Mouse (Mus musculus): ENCODE measurements at regions not wholly inside any gene's neighbourhood (a gene's known extent, or its start where the extent isn't known, plus 50 kb on each side); places are given as distances from the start of the nearest gene placed in this dataset.

DNA sequence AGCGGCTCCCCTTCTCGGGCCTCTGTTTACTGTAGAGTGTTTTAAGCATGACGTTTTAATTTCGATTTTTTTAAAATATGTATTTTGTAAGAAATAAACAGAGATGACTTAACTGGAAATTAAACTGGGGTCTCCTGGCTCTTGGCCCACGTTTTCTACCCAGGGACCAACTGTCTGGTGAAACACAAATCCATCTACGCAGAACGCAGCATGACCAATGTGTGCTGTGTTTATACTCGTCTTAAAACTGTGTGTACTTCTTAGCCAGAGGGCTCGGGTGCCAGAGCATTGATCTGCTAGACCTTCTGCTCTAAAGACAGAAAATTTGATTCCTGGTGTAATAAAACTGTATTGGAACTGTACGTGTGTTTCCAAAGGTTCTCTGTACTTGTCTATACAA, 172.8 kb upstream of the 2610301B20Rik start:
- Histone ChIP-seq H3K4me2 (ENCODE audit: low read length) (no peak overlapping the region), H3K4me3 (ENCODE audit: control insufficient read depth in 1 of 2, insufficient read depth in 1 of 2, low read depth in 1 of 2, low read length in 2 of 2) (no peak overlapping the region), H3K9ac (ENCODE audit: low read length) (no peak overlapping the region), H3K36me3 (ENCODE audit: control insufficient read depth, insufficient read depth, low read length) (no peaks in the 10 kb centered on the region), H3K27me3 (ENCODE audit: control insufficient read depth, insufficient read depth, low read length) (no peaks in the 10 kb centered on the region), H3K9me3 (ENCODE audit: control insufficient read depth, low read length) (no peaks in the 10 kb centered on the region), H3K27ac (replicated peaks in 1 of 2; ENCODE audit: control insufficient read depth in 1 of 2, insufficient read depth in 1 of 2, low read depth in 2 of 2, low read length in 2 of 2) (no peak overlapping the region), H3K4me1 (ENCODE audit: control insufficient read depth in 2 of 2, insufficient read depth in 2 of 2, low read length in 2 of 2) (peaks cover 16 to 32% of the 10 kb centered on the region in 2 experiments)
- no peak for ATAC-seq (ENCODE audit: insufficient number of reproducible peaks, insufficient read depth, low FRiP score, low read depth)
- 84% methylated on average over 10 of the region's 10 CpGs for WGBS

DNA sequence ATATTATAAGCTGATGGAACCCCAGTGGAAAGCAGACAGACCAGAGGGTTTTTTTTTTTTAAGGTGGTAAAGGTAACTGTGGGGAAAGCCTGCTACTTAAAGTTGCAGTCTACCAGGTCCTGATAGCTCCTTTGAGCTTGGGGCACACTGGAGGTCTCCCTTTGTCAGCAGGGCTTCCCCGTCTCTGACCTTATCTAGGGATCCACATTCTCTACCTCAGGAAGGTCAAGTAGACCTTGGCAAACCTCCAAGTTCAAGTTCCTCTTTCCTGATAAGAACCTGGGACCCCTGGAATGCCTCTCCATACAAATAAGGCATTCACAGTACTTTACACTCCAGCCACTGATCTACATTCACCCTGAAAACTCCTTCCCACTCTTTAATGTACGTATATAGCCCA, 171.1 kb upstream of the 2610301B20Rik start:
- 9% methylated on average over 2 of the region's 2 CpGs for WGBS

DNA sequence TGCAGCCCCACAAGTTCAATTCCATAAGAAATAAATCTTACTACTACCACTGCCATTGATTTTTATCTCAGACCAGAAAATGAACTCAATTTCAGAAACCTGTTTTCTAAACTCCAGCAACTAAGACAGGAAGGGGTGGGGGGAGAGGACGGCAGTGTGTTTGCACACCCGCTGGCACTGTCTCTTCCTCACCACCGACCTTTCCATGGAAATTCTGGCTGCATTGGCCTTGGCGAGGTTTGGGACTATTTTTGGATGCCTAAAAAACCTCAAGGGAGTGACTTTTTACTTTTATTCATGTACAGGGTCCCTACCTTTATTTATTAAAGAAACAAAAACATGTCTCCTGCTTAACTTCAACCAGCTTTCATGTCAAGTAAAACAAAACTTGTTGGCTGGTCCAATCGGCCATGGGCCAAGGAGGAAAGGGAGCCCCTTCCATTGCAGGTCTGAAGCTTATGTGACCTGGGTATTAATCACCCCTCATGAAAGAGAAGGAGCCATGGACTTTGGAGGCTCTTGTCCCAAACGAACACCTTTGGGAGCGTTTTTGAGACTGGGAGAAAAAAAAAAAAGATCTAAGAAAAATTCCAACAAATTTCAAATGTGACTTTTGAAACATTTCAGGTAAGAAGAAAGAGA, 167.2 kb upstream of the 2610301B20Rik start:
- no peak for ATAC-seq (ENCODE audit: insufficient number of reproducible peaks, insufficient read depth, low FRiP score, low read depth)

More for the DNA sequence above, 171.1 kb upstream of the 2610301B20Rik start:
- Histone ChIP-seq H3K27me3 (ENCODE audit: control insufficient read depth, insufficient read depth, low read length) (no peaks in the 10 kb centered on the region), H3K9ac (ENCODE audit: low read length) (no peak overlapping the region), H3K4me1 (ENCODE audit: control insufficient read depth in 2 of 2, insufficient read depth in 2 of 2, low read length in 2 of 2) (peaks cover 14 to 34% of the 10 kb centered on the region in 2 experiments), H3K4me3 (ENCODE audit: control insufficient read depth in 1 of 2, insufficient read depth in 1 of 2, low read depth in 1 of 2, low read length in 2 of 2) (no peak overlapping the region), H3K4me2 (ENCODE audit: low read length) (no peak overlapping the region), H3K27ac (replicated peaks in 1 of 2; ENCODE audit: control insufficient read depth in 1 of 2, insufficient read depth in 1 of 2, low read depth in 2 of 2, low read length in 2 of 2) (peak overlapping the region in 1 of 2 experiments; percentile 25; a peak in 2 of 4 replicates), H3K9me3 (ENCODE audit: control insufficient read depth, low read length) (no peaks in the 10 kb centered on the region), H3K36me3 (ENCODE audit: control insufficient read depth, insufficient read depth, low read length) (no peaks in the 10 kb centered on the region)
- peak; percentile 62; the same call in 1 of the 2 replicates for ATAC-seq (ENCODE audit: insufficient number of reproducible peaks, insufficient read depth, low FRiP score, low read depth)

DNA sequence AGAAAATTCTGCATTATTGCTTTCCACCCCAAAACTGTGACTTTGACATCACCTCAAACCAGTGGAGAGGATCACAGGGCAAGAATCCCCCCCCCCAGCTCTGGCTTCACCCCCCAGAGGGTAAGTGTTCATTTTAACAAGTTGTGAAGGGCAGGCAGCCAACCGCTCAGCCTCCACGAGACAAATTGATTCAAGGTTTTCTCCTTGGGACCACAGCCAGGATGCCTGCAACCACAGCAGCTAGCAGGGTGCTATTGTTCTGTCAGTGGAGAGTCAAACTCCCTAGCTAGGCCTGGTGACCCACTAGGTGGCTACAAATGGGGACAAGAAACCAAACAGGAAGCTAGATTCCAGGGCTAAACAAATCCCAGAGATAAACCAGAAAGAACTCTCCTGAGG, 166.6 kb upstream of the 2610301B20Rik start:
- H3K27me3 ChIP-seq (ENCODE audit: control insufficient read depth, insufficient read depth, low read length) = no peaks in the 10 kb centered on the region
- 10% methylated on average over 2 of the region's 2 CpGs for WGBS

More for the DNA sequence above, 167.2 kb upstream of the 2610301B20Rik start:
- Histone ChIP-seq H3K4me1 (ENCODE audit: control insufficient read depth in 2 of 2, insufficient read depth in 2 of 2, low read length in 2 of 2) (peaks cover 11 to 27% of the 10 kb centered on the region in 2 experiments), H3K27ac (replicated peaks in 1 of 2; ENCODE audit: control insufficient read depth in 1 of 2, insufficient read depth in 1 of 2, low read depth in 2 of 2, low read length in 2 of 2) (no peak overlapping the region), H3K4me2 (ENCODE audit: low read length) (no peak overlapping the region), H3K9me3 (ENCODE audit: control insufficient read depth, low read length) (no peaks in the 10 kb centered on the region), H3K27me3 (ENCODE audit: control insufficient read depth, insufficient read depth, low read length) (no peaks in the 10 kb centered on the region), H3K36me3 (ENCODE audit: control insufficient read depth, insufficient read depth, low read length) (no peaks in the 10 kb centered on the region), H3K9ac (ENCODE audit: low read length) (no peak overlapping the region), H3K4me3 (ENCODE audit: control insufficient read depth in 1 of 2, insufficient read depth in 1 of 2, low read depth in 1 of 2, low read length in 2 of 2) (no peak overlapping the region)
- 66% methylated on average over 7 of the region's 7 CpGs for WGBS

GRCm38 (mm10) chr4:10711939-10712533, 162.3 kb upstream of the 2610301B20Rik start:
- WGBS = 76% methylated on average over 11 of the region's 11 CpGs
- H3K36me3 ChIP-seq (ENCODE audit: control insufficient read depth, insufficient read depth, low read length) = no peaks in the 10 kb centered on the region
- H3K9ac ChIP-seq (ENCODE audit: low read length) = no peak overlapping the region
- ATAC-seq (ENCODE audit: insufficient number of reproducible peaks, insufficient read depth, low FRiP score, low read depth) = no peak
- no peak overlapping the region for H3K27ac ChIP-seq (replicated peaks in 1 of 2; ENCODE audit: control insufficient read depth in 1 of 2, insufficient read depth in 1 of 2, low read depth in 2 of 2, low read length in 2 of 2)
- H3K4me1 ChIP-seq (ENCODE audit: control insufficient read depth in 2 of 2, insufficient read depth in 2 of 2, low read length in 2 of 2) = peaks cover 2 to 8% of the 10 kb centered on the region in 2 experiments
- no peaks in the 10 kb centered on the region for H3K9me3 ChIP-seq (ENCODE audit: control insufficient read depth, low read length)
- H3K27me3 ChIP-seq (ENCODE audit: control insufficient read depth, insufficient read depth, low read length) = no peaks in the 10 kb centered on the region
- H3K4me2 ChIP-seq (ENCODE audit: low read length) = no peak overlapping the region
- H3K4me3 ChIP-seq (ENCODE audit: control insufficient read depth in 1 of 2, insufficient read depth in 1 of 2, low read depth in 1 of 2, low read length in 2 of 2) = no peak overlapping the region

More for the DNA sequence above, 166.6 kb upstream of the 2610301B20Rik start:
- Histone ChIP-seq H3K27ac (replicated peaks in 1 of 2; ENCODE audit: control insufficient read depth in 1 of 2, insufficient read depth in 1 of 2, low read depth in 2 of 2, low read length in 2 of 2) (no peak overlapping the region), H3K9ac (ENCODE audit: low read length) (no peak overlapping the region), H3K4me3 (ENCODE audit: control insufficient read depth in 1 of 2, insufficient read depth in 1 of 2, low read depth in 1 of 2, low read length in 2 of 2) (no peak overlapping the region), H3K4me2 (ENCODE audit: low read length) (no peak overlapping the region), H3K9me3 (ENCODE audit: control insufficient read depth, low read length) (no peaks in the 10 kb centered on the region), H3K36me3 (ENCODE audit: control insufficient read depth, insufficient read depth, low read length) (no peaks in the 10 kb centered on the region), H3K4me1 (ENCODE audit: control insufficient read depth in 2 of 2, insufficient read depth in 2 of 2, low read length in 2 of 2) (peaks cover 8 to 22% of the 10 kb centered on the region in 2 experiments)
- ATAC-seq (ENCODE audit: insufficient number of reproducible peaks, insufficient read depth, low FRiP score, low read depth) = no peak

DNA sequence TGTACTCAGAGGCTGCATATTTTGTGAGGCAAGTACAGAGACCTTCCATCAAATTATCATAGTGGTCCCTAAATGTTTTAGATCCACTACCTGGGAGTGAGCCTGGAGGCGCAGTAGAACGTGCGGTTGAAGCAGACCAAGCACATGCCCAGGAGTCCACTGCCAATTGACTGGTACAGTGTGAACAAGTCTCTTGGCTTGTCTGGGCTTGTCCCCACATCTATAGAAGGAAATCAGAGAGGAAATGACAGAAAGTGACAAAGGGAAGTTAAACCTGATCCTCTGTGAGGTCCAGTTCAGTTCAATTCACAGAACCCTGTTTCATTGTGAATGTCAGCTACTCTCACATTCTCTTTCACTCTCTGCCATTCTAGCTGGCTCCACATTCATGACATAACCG, 151.0 kb upstream of the 2610301B20Rik start:
- Histone ChIP-seq H3K27me3 (ENCODE audit: control insufficient read depth, insufficient read depth, low read length) (no peaks in the 10 kb centered on the region), H3K9me3 (ENCODE audit: control insufficient read depth, low read length) (no peaks in the 10 kb centered on the region), H3K4me3 (ENCODE audit: control insufficient read depth in 1 of 2, insufficient read depth in 1 of 2, low read depth in 1 of 2, low read length in 2 of 2) (no peak overlapping the region), H3K4me2 (ENCODE audit: low read length) (no peak overlapping the region), H3K27ac (replicated peaks in 1 of 2; ENCODE audit: control insufficient read depth in 1 of 2, insufficient read depth in 1 of 2, low read depth in 2 of 2, low read length in 2 of 2) (no peak overlapping the region), H3K36me3 (ENCODE audit: control insufficient read depth, insufficient read depth, low read length) (no peaks in the 10 kb centered on the region), H3K9ac (ENCODE audit: low read length) (no peak overlapping the region), H3K4me1 (ENCODE audit: control insufficient read depth in 2 of 2, insufficient read depth in 2 of 2, low read length in 2 of 2) (peaks cover 3 to 8% of the 10 kb centered on the region in 2 experiments; a peak in 3 of 4 replicates)
- ATAC-seq (ENCODE audit: insufficient number of reproducible peaks, insufficient read depth, low FRiP score, low read depth) = no peak
- 87% methylated on average over 4 of the region's 4 CpGs for WGBS

GRCm38 (mm10) chr4:10727894-10728293, 146.4 kb upstream of the 2610301B20Rik start:
- H3K9me3 ChIP-seq (ENCODE audit: control insufficient read depth, low read length) = no peaks in the 10 kb centered on the region
- WGBS = 45% methylated on average over 3 of the region's 3 CpGs
- ATAC-seq (ENCODE audit: insufficient number of reproducible peaks, insufficient read depth, low FRiP score, low read depth) = no peak

More at GRCm38 (mm10) chr4:10727894-10728293, 146.4 kb upstream of the 2610301B20Rik start:
- H3K36me3 ChIP-seq (ENCODE audit: control insufficient read depth, insufficient read depth, low read length) = no peaks in the 10 kb centered on the region
- no peaks in the 10 kb centered on the region for H3K27me3 ChIP-seq (ENCODE audit: control insufficient read depth, insufficient read depth, low read length)
- H3K4me2 ChIP-seq (ENCODE audit: low read length) = no peak overlapping the region
- H3K4me1 ChIP-seq (ENCODE audit: control insufficient read depth in 2 of 2, insufficient read depth in 2 of 2, low read length in 2 of 2) = peaks cover 6 to 10% of the 10 kb centered on the region in 2 experiments; a peak in 3 of 4 replicates
- no peak overlapping the region for H3K27ac ChIP-seq (replicated peaks in 1 of 2; ENCODE audit: control insufficient read depth in 1 of 2, insufficient read depth in 1 of 2, low read depth in 2 of 2, low read length in 2 of 2)
- no peak overlapping the region for H3K4me3 ChIP-seq (ENCODE audit: control insufficient read depth in 1 of 2, insufficient read depth in 1 of 2, low read depth in 1 of 2, low read length in 2 of 2)
- no peak overlapping the region for H3K9ac ChIP-seq (ENCODE audit: low read length)

Data from heart, embryonic 14.5 days (tissue).